Mouse (Mus musculus) embryonic facial prominence, embryonic 11.5 days (tissue): ENCODE data around the gene Tbk1. TPM values are rescaled to one million over a fixed set of nuclear protein-coding genes. Genes with fewer than 3 reads are reported as not detected.
A peak's percentile ranks its signal among the peaks of the same experiment; 100 is the strongest.

Experiments used
- ATAC-seq: fragments of 200-750 bp; cut with Nextera tagmentation; replicated peaks from 2 replicates; pipeline ENCODE4 v1.8.0; 2017; ENCODE audit warnings: low read depth; ENCODE audit not compliant: insufficient number of reproducible peaks, low FRiP score, low TSS enrichment
- DNase-seq: peaks from one replicate; pipeline ENCODE4 v3.0.0-alpha.2; 2015; ENCODE audit warnings: low spot score
- H3K27ac ChIP-seq: fragments of 300-500 bp; sonication (generic); replicated peaks from 2 replicates; pipeline ENCODE4 v1.5.1; 2014; ENCODE audit warnings: mild to moderate bottlenecking, low read depth, low read length, control low read depth
- H3K27me3 ChIP-seq: fragments of 300-500 bp; sonication (generic); 2 replicates; pipeline ENCODE4 v1.6.1; 2014; ENCODE audit warnings: mild to moderate bottlenecking, low read length, moderate library complexity, mixed read lengths; ENCODE audit not compliant: control insufficient read depth, insufficient read depth
- H3K36me3 ChIP-seq: fragments of 300-500 bp; sonication (generic); replicated peaks from 2 replicates; pipeline ENCODE4 v1.6.1; 2014; ENCODE audit warnings: low read depth, mild to moderate bottlenecking, low read length, moderate library complexity, mixed read lengths; ENCODE audit not compliant: control insufficient read depth, insufficient read depth
- H3K4me1 ChIP-seq: fragments of 300-500 bp; sonication (generic); 2 replicates; pipeline ENCODE4 v1.6.1; 2014; ENCODE audit warnings: low read length, mixed read lengths; ENCODE audit not compliant: control insufficient read depth, insufficient read depth
- H3K4me2 ChIP-seq: fragments of 300-500 bp; sonication (generic); 2 replicates; pipeline ENCODE4 v1.6.1; 2014; ENCODE audit warnings: low read depth, mild to moderate bottlenecking, control low read depth, low read length, moderate library complexity
- H3K4me3 ChIP-seq: fragments of 300-500 bp; sonication (generic); 2 replicates; pipeline ENCODE4 v1.5.1; 2014; ENCODE audit warnings: low read depth, low read length, control low read depth
- H3K9ac ChIP-seq: fragments of 300-500 bp; sonication (generic); replicated peaks from 2 replicates; pipeline ENCODE4 v1.6.1; 2014; ENCODE audit warnings: mild to moderate bottlenecking, control low read depth, low read length
- H3K9me3 ChIP-seq: fragments of 300-500 bp; sonication (generic); replicated peaks from 2 replicates; pipeline ENCODE4 v1.6.1; 2016; ENCODE audit warnings: mild to moderate bottlenecking, low read length, inconsistent platforms, mixed read lengths; ENCODE audit not compliant: control insufficient read depth
- WGBS: fragments of 180-500 bp; shearing (Covaris S2); extraction: QIAGEN DNeasy Blood & Tissue Kit; methylation state at CpG from one replicate; pipeline ENCODE4 v1.1.7; 2014; 5-methylcytosine and 5-hydroxymethylcytosine counted together
- polyA plus RNA-seq: library from polyadenylated mRNA; unstranded; fragments of >200 nt; fragmentation: Nextera tagmentation; extraction: Ambion mirVana; gene quantifications from 2 replicates; pipeline ENCODE4 v1.2.1, GENCODE M21; 2014

The Tbk1 gene
- polyA plus RNA-seq, 1 experiment from 2014 or later, result 35.2 TPM

GRCm38 (mm10) chr10:121625006-121625405 lies 38.4 kb upstream of the Tbk1 start:
- Histone ChIP-seq H3K4me3 (peak overlapping the region; percentile 87), H3K27ac (no peak overlapping the region), H3K4me1 (no peaks in the 10 kb centered on the region), H3K36me3 (peaks cover 4% of the 10 kb centered on the region; the same call in 1 of the 2 replicates), H3K4me2 (peak overlapping the region; percentile 54), H3K27me3 (no peaks in the 10 kb centered on the region), H3K9ac (peak overlapping the region; percentile 88; the same call in 1 of the 2 replicates), H3K9me3 (no peaks in the 10 kb centered on the region)
- 29% methylated on average over 9 of the region's 9 CpGs for WGBS
- ATAC-seq (no peak), DNase-seq (no peak)

GRCm38 (mm10) chr10:121623670-121624069 lies 37.1 kb upstream of the Tbk1 start:
- H3K27me3 ChIP-seq, result no peaks in the 10 kb centered on the region
- 87% methylated on average over 7 of the region's 7 CpGs for WGBS
- ATAC-seq, result no peak
- no peak overlapping the region for H3K4me3 ChIP-seq
- no peaks in the 10 kb centered on the region for H3K4me1 ChIP-seq
- H3K4me2 ChIP-seq, result no peak overlapping the region
- no peak overlapping the region for H3K9ac ChIP-seq
- H3K9me3 ChIP-seq, result no peaks in the 10 kb centered on the region
- no peak overlapping the region for H3K27ac ChIP-seq
- H3K36me3 ChIP-seq, result peaks cover 4% of the 10 kb centered on the region; the same call in 1 of the 2 replicates
- no peak for DNase-seq

GRCm38 (mm10) chr10:121622431-121622830 lies 35.8 kb upstream of the Tbk1 start:
- Histone ChIP-seq H3K27me3 (no peaks in the 10 kb centered on the region), H3K9me3 (no peaks in the 10 kb centered on the region), H3K4me3 (no peak overlapping the region), H3K9ac (no peak overlapping the region), H3K4me1 (no peaks in the 10 kb centered on the region), H3K4me2 (no peak overlapping the region), H3K36me3 (peaks cover 5% of the 10 kb centered on the region; the same call in 1 of the 2 replicates), H3K27ac (no peak overlapping the region)
- DNase-seq (no peak), ATAC-seq (no peak)
- WGBS, result 88% methylated on average over 6 of the region's 6 CpGs

GRCm38 (mm10) chr10:121615935-121616334 lies 29.3 kb upstream of the Tbk1 start:
- H3K27ac ChIP-seq, result no peak overlapping the region
- peaks cover 19% of the 10 kb centered on the region for H3K36me3 ChIP-seq
- H3K9me3 ChIP-seq, result no peaks in the 10 kb centered on the region
- H3K4me2 ChIP-seq, result no peak overlapping the region
- no peaks in the 10 kb centered on the region for H3K27me3 ChIP-seq
- no peaks in the 10 kb centered on the region for H3K4me1 ChIP-seq
- ATAC-seq (no peak), DNase-seq (no peak)
- no peak overlapping the region for H3K9ac ChIP-seq
- no peak overlapping the region for H3K4me3 ChIP-seq
- 43% methylated on average over 7 of the region's 7 CpGs for WGBS

GRCm38 (mm10) chr10:121615146-121615870 lies 28.7 kb upstream of the Tbk1 start:
- Histone ChIP-seq H3K4me3 (no peak overlapping the region), H3K27me3 (no peaks in the 10 kb centered on the region), H3K27ac (no peak overlapping the region), H3K4me2 (no peak overlapping the region), H3K36me3 (peaks cover 16% of the 10 kb centered on the region), H3K9ac (no peak overlapping the region), H3K9me3 (no peaks in the 10 kb centered on the region), H3K4me1 (no peaks in the 10 kb centered on the region)
- 94% methylated on average over 13 of the region's 13 CpGs for WGBS
- no peak for ATAC-seq
- DNase-seq, result no peak

GRCm38 (mm10) chr10:121613570-121613969 lies 27.0 kb upstream of the Tbk1 start:
- Histone ChIP-seq H3K4me3 (no peak overlapping the region), H3K27ac (no peak overlapping the region), H3K4me2 (no peak overlapping the region), H3K9me3 (no peaks in the 10 kb centered on the region), H3K36me3 (peaks cover 19% of the 10 kb centered on the region), H3K9ac (no peak overlapping the region), H3K4me1 (no peaks in the 10 kb centered on the region), H3K27me3 (no peaks in the 10 kb centered on the region)
- ATAC-seq (no peak), DNase-seq (no peak)
- WGBS, result 89% methylated on average over 13 of the region's 13 CpGs

GRCm38 (mm10) chr10:121612448-121612847 lies 25.9 kb upstream of the Tbk1 start:
- ATAC-seq (no peak), DNase-seq (no peak)
- Histone ChIP-seq H3K27me3 (no peaks in the 10 kb centered on the region), H3K4me2 (no peak overlapping the region), H3K9ac (no peak overlapping the region), H3K4me1 (no peaks in the 10 kb centered on the region), H3K36me3 (peaks cover 18% of the 10 kb centered on the region), H3K9me3 (no peaks in the 10 kb centered on the region), H3K4me3 (no peak overlapping the region), H3K27ac (no peak overlapping the region)
- whole genome bisulfite sequencing, result 93% methylated on average over 6 of the region's 6 CpGs

- Histone ChIP-seq H3K27me3 (no peaks in the 10 kb centered on the region), H3K4me3 (no peak overlapping the region), H3K27ac (no peak overlapping the region), H3K9me3 (no peaks in the 10 kb centered on the region), H3K9ac (no peak overlapping the region), H3K36me3 (peaks cover 15% of the 10 kb centered on the region), H3K4me2 (no peak overlapping the region), H3K4me1 (no peaks in the 10 kb centered on the region)
- DNase-seq (no peak), ATAC-seq (no peak)
- WGBS, result 74% methylated on average over 9 of the region's 10 CpGs
Measured at GRCm38 (mm10) chr10:121611587-121611986, 25.0 kb upstream of the Tbk1 start.
